Mouse (Mus musculus) liver, postnatal 0 days (tissue): ENCODE measurements at regions not wholly inside any gene's neighbourhood (a gene's known extent, or its start where the extent isn't known, plus 50 kb on each side); places are given as distances from the start of the nearest gene placed in this dataset.

Experiments
- CTCF ChIP-seq: sonication (generic); IDR thresholded peaks from 2 replicates; pipeline ENCODE4 v1.5.1; 2016; ENCODE audit warnings: antibody characterized with exemption, low read depth
- EP300 ChIP-seq: IDR thresholded peaks from 2 replicates; pipeline ENCODE4 v1.6.1; 2016; ENCODE audit warnings: antibody characterized with exemption, low read depth, mild to moderate bottlenecking

DNA sequence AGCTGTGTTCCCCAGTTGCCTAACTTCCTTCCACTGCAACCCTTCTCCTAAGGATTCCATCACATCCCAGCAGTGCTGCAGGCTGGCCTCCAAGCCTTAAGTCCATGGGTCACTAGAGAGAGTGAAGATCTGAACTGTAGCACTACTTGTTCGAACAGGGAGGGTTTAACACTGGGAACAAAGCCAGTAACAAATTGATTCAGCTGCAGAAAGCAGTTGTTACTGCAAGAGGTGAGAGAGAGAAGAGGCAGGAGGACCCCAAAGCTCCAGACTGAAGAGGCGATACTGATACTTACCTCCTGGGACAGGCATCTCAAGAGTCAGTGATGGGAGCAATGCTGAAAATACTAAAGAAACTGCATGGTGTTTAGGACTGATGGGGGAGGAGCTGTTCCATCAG, 600.1 kb upstream of the Cdh5 start:
- no peak for TF ChIP-seq CTCF
- no peak for TF ChIP-seq EP300
